Mouse (Mus musculus): ENCODE data around the gene Gnas. TPM values are rescaled to one million over a fixed set of nuclear protein-coding genes. Genes with fewer than 3 reads are reported as not detected.
A peak's percentile ranks its signal among the peaks of the same experiment; 100 is the strongest.

The Gnas gene
- total RNA-seq, 2 experiments from 2014 or later: 3,196 to 3,475 TPM

- DNase-seq (ENCODE audit: low spot score in 2 of 2): no peak
Measured at GRCm38 (mm10) chr2:174325989-174326388, 41.9 kb downstream of the Gnas start.

- no peak for DNase-seq (ENCODE audit: low spot score in 2 of 2)
Measured at GRCm38 (mm10) chr2:174326481-174326880, 42.4 kb downstream of the Gnas start.

- peak; percentile 46 to 58 for DNase-seq (ENCODE audit: low spot score in 2 of 2)
Measured at GRCm38 (mm10) chr2:174327295-174327981, 43.3 kb downstream of the Gnas start.

- peak; percentile 42 to 50 for DNase-seq (ENCODE audit: low spot score in 2 of 2)
Measured at GRCm38 (mm10) chr2:174328358-174328905, 44.3 kb downstream of the Gnas start.

- peak in 1 of 2 experiments; percentile 31 for DNase-seq (ENCODE audit: low spot score in 2 of 2)
Measured at GRCm38 (mm10) chr2:174328926-174329662, 45.0 kb downstream of the Gnas start.

- peak; percentile 91 to 92 for DNase-seq (ENCODE audit: low spot score in 2 of 2)
Measured at GRCm38 (mm10) chr2:174329663-174330615, 45.8 kb downstream of the Gnas start.

- DNase-seq (ENCODE audit: low spot score in 2 of 2): peak; percentile 66 to 82
Measured at GRCm38 (mm10) chr2:174330616-174331191, 46.6 kb downstream of the Gnas start.

- no peak for DNase-seq (ENCODE audit: low spot score in 2 of 2)
Measured at GRCm38 (mm10) chr2:174331282-174332030, 47.3 kb downstream of the Gnas start.

GRCm38 (mm10) chr2:174333239-174333890, 49.2 kb downstream of the Gnas start:
- DNase-seq (ENCODE audit: low spot score in 2 of 2): no peak

GRCm38 (mm10) chr2:174334415-174334814, 50.3 kb downstream of the Gnas start:
- DNase-seq (ENCODE audit: low spot score in 2 of 2): peak; percentile 33 to 66

GRCm38 (mm10) chr2:174337275-174337674, 53.2 kb downstream of the Gnas start:
- DNase-seq (ENCODE audit: low spot score in 2 of 2): no peak

GRCm38 (mm10) chr2:174339701-174340100, 55.6 kb downstream of the Gnas start:
- DNase-seq (ENCODE audit: low spot score in 2 of 2): no peak

GRCm38 (mm10) chr2:174340229-174340892, 56.2 kb downstream of the Gnas start:
- DNase-seq (ENCODE audit: low spot score in 2 of 2): no peak

GRCm38 (mm10) chr2:174340893-174341580, 56.9 kb downstream of the Gnas start:
- DNase-seq (ENCODE audit: low spot score in 2 of 2): no peak

- no peak for DNase-seq (ENCODE audit: low spot score in 2 of 2)
Measured at GRCm38 (mm10) chr2:174342793-174343400, 58.8 kb downstream of the Gnas start.

GRCm38 (mm10) chr2:174343566-174343965, 59.4 kb downstream of the Gnas start:
- DNase-seq (ENCODE audit: low spot score in 2 of 2): no peak

GRCm38 (mm10) chr2:174344003-174344655, 60.0 kb downstream of the Gnas start:
- DNase-seq (ENCODE audit: low spot score in 2 of 2): peak; percentile 49 to 83
